In genomic region chr4:86695081-86695480, GRCm38 (mm10) we compare ENCODE assay signal across 10 mouse cellular contexts. TPM values are rescaled to one million over a fixed set of nuclear protein-coding genes. Genes with fewer than 3 reads are reported as not detected.
DNase-seq lines count a peak whose midpoint lies in the region; ATAC-seq and TF ChIP-seq lines count a peak whose summit lies in the region.
"Had no signal": no experiment of that assay in that cellular context is flagged by ENCODE, and none has a peak within 500 bp of the region (broad histone marks: within the 10 kb centered on the region; RNA-seq: fewer than 3 reads in every experiment).

No protein-coding gene starts in this region.

- H3K4me3 ChIP-seq in kidney, embryonic 16.5 days (ENCODE audit: low read length), result no peak overlapping the region
- no peak overlapping the region for H3K4me3 ChIP-seq in gastrocnemius, adult 2 months
- H3K4me3 ChIP-seq in liver, embryonic 14.5 days (ENCODE audit: insufficient read depth in 1 of 2, low read depth in 2 of 2, low read length in 2 of 2), result no peak overlapping the region
- H3K4me3 ChIP-seq: embryonic facial prominence, embryonic 15.5 days; limb, embryonic 13.5 days had no signal

- no peak overlapping the region for H3K4me2 ChIP-seq in kidney, embryonic 16.5 days (replicated peaks; ENCODE audit: low read depth, low read length)
- H3K4me2 ChIP-seq in liver, embryonic 14.5 days (ENCODE audit: low read depth), result no peak overlapping the region
- H3K4me2 ChIP-seq: embryonic facial prominence, embryonic 15.5 days; limb, embryonic 13.5 days had no signal

- no peaks in the 10 kb centered on the region for H3K4me1 ChIP-seq in kidney, embryonic 16.5 days (ENCODE audit: insufficient read depth, low read length)
- H3K4me1 ChIP-seq in liver, embryonic 14.5 days (replicated peaks; ENCODE audit: control insufficient read depth in 2 of 2, insufficient read depth in 2 of 2, low read length in 1 of 2), result peaks cover 0 to 4% of the 10 kb centered on the region in 2 experiments; a peak in 2 of 4 replicates
- H3K4me1 ChIP-seq: embryonic facial prominence, embryonic 15.5 days; limb, embryonic 13.5 days had no signal

- H3K27me3 ChIP-seq in kidney, embryonic 16.5 days (ENCODE audit: insufficient read depth, low read length), result no peaks in the 10 kb centered on the region
- no peaks in the 10 kb centered on the region for H3K27me3 ChIP-seq in liver, embryonic 14.5 days (ENCODE audit: control insufficient read depth, insufficient read depth, low read length)
- H3K27me3 ChIP-seq: embryonic facial prominence, embryonic 15.5 days; limb, embryonic 13.5 days had no signal

- no peak overlapping the region for H3K27ac ChIP-seq in kidney, embryonic 16.5 days (ENCODE audit: low read length)
- H3K27ac ChIP-seq in gastrocnemius, adult 2 months, result no peak overlapping the region; the same call in 1 of the 2 replicates
- H3K27ac ChIP-seq in liver, embryonic 14.5 days, result no peak overlapping the region
- H3K27ac ChIP-seq: embryonic facial prominence, embryonic 15.5 days; limb, embryonic 13.5 days had no signal

- H3K9me3 ChIP-seq in kidney, embryonic 16.5 days (ENCODE audit: low read length), result no peaks in the 10 kb centered on the region
- no peaks in the 10 kb centered on the region for H3K9me3 ChIP-seq in liver, embryonic 14.5 days (ENCODE audit: control insufficient read depth, low read length)
- H3K9me3 ChIP-seq: embryonic facial prominence, embryonic 15.5 days; limb, embryonic 13.5 days had no signal

- peak; percentile 48 for DNase-seq in kidney, adult 18-20 months
- peak; percentile 85 for DNase-seq in ES-CJ7 (ENCODE audit: low read depth, low spot score)
- DNase-seq in brain, adult 2 months (ENCODE audit: low read depth, low spot score), result peak; percentile 58
- peak; percentile 69 for DNase-seq in gastrocnemius, adult 2 months
- peak; percentile 58 to 67 (median 59) for DNase-seq in liver, embryonic 14.5 days (ENCODE audit: low read depth in 3 of 3, low spot score in 3 of 3)
- DNase-seq in thymus, postnatal 14 days, result peak; percentile 83
- DNase-seq in ovary, adult 18-20 months (ENCODE audit: low spot score), result no peak

- no peak overlapping the region for H3K9ac ChIP-seq in kidney, embryonic 16.5 days (replicated peaks; ENCODE audit: low read length)
- H3K9ac ChIP-seq in liver, embryonic 14.5 days (replicated peaks), result no peak overlapping the region
- H3K9ac ChIP-seq: embryonic facial prominence, embryonic 15.5 days; limb, embryonic 13.5 days had no signal

- intact Hi-C loops in gastrocnemius, adult 2 months (cut with DNase I), result no loop called here

- 0 out of 2 replicates have a peak, but pooled peaks have one; percentile 3 for TF ChIP-seq EP300 in liver, embryonic 14.5 days (IDR thresholded peaks at IDR 0.05; ENCODE audit: low read depth)

- peak; percentile 77 for TF ChIP-seq CTCF in gastrocnemius, adult 2 months (IDR thresholded peaks at IDR 0.05)
- peak; percentile 85 for TF ChIP-seq CTCF in liver, embryonic 14.5 days (IDR thresholded peaks at IDR 0.05; ENCODE audit: low read depth)

- H3K36me3 ChIP-seq in kidney, embryonic 16.5 days (ENCODE audit: insufficient read depth, low read length), result no peaks in the 10 kb centered on the region
- no peaks in the 10 kb centered on the region for H3K36me3 ChIP-seq in liver, embryonic 14.5 days (replicated peaks; ENCODE audit: control insufficient read depth, insufficient read depth, low read depth)
- H3K36me3 ChIP-seq: embryonic facial prominence, embryonic 15.5 days; limb, embryonic 13.5 days had no signal

- WGBS in kidney, embryonic 16.5 days, result 32% methylated on average over 6 of the region's 6 CpGs
- WGBS in liver, embryonic 14.5 days (ENCODE audit: insufficient replicate concordance), result 33% methylated on average over 6 of the region's 6 CpGs

- ATAC-seq in kidney, embryonic 16.5 days (ENCODE audit: low FRiP score, low TSS enrichment), result no peak
- 0 out of 2 replicates have a peak, but pooled peaks have one; percentile 40 for ATAC-seq in liver, embryonic 14.5 days (ENCODE audit: insufficient read depth)

RNA-seq across cellular contexts. Expression of gene Plin2, which starts 25.2 kb away (rescaled TPM):
- polyA plus RNA-seq in kidney, embryonic 16.5 days (2015; fragmentation: Nextera tagmentation; extraction: Ambion mirVana), result 68.9 and 77.0 TPM in 2 replicates
- total RNA-seq in gastrocnemius, adult 2 months (2021), result 10 to 100 TPM; 32.4 to 60.2 TPM
- 89.7 and 108 TPM in 2 replicates for polyA plus RNA-seq in liver, embryonic 14.5 days (2012; rRNA removed)
- polyA plus RNA-seq in liver, embryonic 14.5 days (2014; fragmentation: Nextera tagmentation; extraction: Ambion mirVana), result 159 and 166 TPM in 2 replicates

RNA-seq across cellular contexts. Expression of gene Dennd4c, which starts 53.3 kb away (rescaled TPM):
- 6.5 and 7.6 TPM in 2 replicates for polyA plus RNA-seq in kidney, embryonic 16.5 days (2015; fragmentation: Nextera tagmentation; extraction: Ambion mirVana)
- total RNA-seq in gastrocnemius, adult 2 months (2021), result 10 to 100 TPM; 27.5 to 28.8 TPM
- 2.0 and 2.7 TPM in 2 replicates for polyA plus RNA-seq in liver, embryonic 14.5 days (2012; rRNA removed)
- 2.1 and 2.4 TPM in 2 replicates for polyA plus RNA-seq in liver, embryonic 14.5 days (2014; fragmentation: Nextera tagmentation; extraction: Ambion mirVana)
